Comparison of ENCODE assay signal across 9 mouse cellular contexts in genomic region chr10:127058708-127059107, GRCm38 (mm10). TPM values are rescaled to one million over a fixed set of nuclear protein-coding genes. Genes with fewer than 3 reads are reported as not detected.
A peak's percentile ranks its signal among the peaks of the same experiment; 100 is the strongest.
DNase-seq lines count a peak whose midpoint lies in the region; ATAC-seq and TF ChIP-seq lines count a peak whose summit lies in the region.
"Had no signal": no experiment of that assay in that cellular context is flagged by ENCODE, and none has a peak within 500 bp of the region (broad histone marks: within the 10 kb centered on the region; RNA-seq: fewer than 3 reads in every experiment).

No protein-coding gene starts in this region.

- peaks cover 62% of the 10 kb centered on the region for H3K27me3 ChIP-seq in heart, embryonic 15.5 days
- no peaks in the 10 kb centered on the region for H3K27me3 ChIP-seq in MEL (ENCODE audit: control insufficient read depth in 1 of 2, insufficient read depth in 2 of 2, low read length in 2 of 2)
- peaks cover 37% of the 10 kb centered on the region; the same call in 1 of the 2 replicates for H3K27me3 ChIP-seq in hindbrain, embryonic 10.5 days (ENCODE audit: insufficient read depth, poor library complexity, severe bottlenecking)
- H3K27me3 ChIP-seq in midbrain, embryonic 11.5 days (ENCODE audit: control insufficient read depth, insufficient read depth, low read length): no peaks in the 10 kb centered on the region; the same call in 1 of the 2 replicates

- ATAC-seq in heart, embryonic 15.5 days (replicated peaks; ENCODE audit: insufficient number of reproducible peaks, insufficient read depth, low FRiP score, low read depth): no peak
- ATAC-seq in midbrain, embryonic 11.5 days (ENCODE audit: low FRiP score): no peak
- no peak for ATAC-seq in megakaryocyte-erythroid progenitor cell, adult 5-6 weeks (replicated peaks; ENCODE audit: low FRiP score, low TSS enrichment, poor library complexity, severe bottlenecking)
- ATAC-seq in monocyte, adult 5-6 weeks (replicated peaks; ENCODE audit: insufficient number of reproducible peaks, low FRiP score, low TSS enrichment, poor library complexity, severe bottlenecking): no peak

- peak overlapping the region; percentile 76 for H3K9ac ChIP-seq in heart, embryonic 15.5 days
- H3K9ac ChIP-seq in MEL (ENCODE audit: control insufficient read depth, low read depth, low read length, poor library complexity, severe bottlenecking): peak overlapping the region; percentile 3; the same call in 1 of the 2 replicates
- H3K9ac ChIP-seq in midbrain, embryonic 11.5 days (ENCODE audit: low read length): peak overlapping the region; percentile 90

- H3K4me3 ChIP-seq in heart, embryonic 15.5 days: peak overlapping the region; percentile 81
- H3K4me3 ChIP-seq in MEL (ENCODE audit: control insufficient read depth in 1 of 2, insufficient read depth in 1 of 2, low read depth in 2 of 2, low read length in 2 of 2): peak overlapping the region; percentile 35 to 63
- peak overlapping the region; percentile 96 for H3K4me3 ChIP-seq in hindbrain, embryonic 10.5 days
- H3K4me3 ChIP-seq in midbrain, embryonic 11.5 days (ENCODE audit: low read depth, low read length): peak overlapping the region; percentile 78

- no peak for DNase-seq in heart, adult 11 months
- no peak for DNase-seq in MEL (ENCODE audit: low read depth, low spot score)
- no peak for DNase-seq in hindbrain, embryonic 10.5 days (ENCODE audit: low spot score)
- DNase-seq in midbrain, embryonic 11.5 days (ENCODE audit: low spot score, missing footprints): no peak
- DNase-seq in c-Kit-positive CD71-positive TER-119-positive erythroid progenitor cells, embryonic 14.5 days (ENCODE audit: low spot score): no peak

- H3K36me3 ChIP-seq in heart, embryonic 15.5 days: no peaks in the 10 kb centered on the region
- H3K36me3 ChIP-seq in MEL (ENCODE audit: control insufficient read depth in 1 of 2, insufficient read depth in 2 of 2, low read length in 2 of 2): peaks cover 0 to 6% of the 10 kb centered on the region in 2 experiments; a peak in 2 of 4 replicates
- peaks cover 41% of the 10 kb centered on the region for H3K36me3 ChIP-seq in hindbrain, embryonic 10.5 days
- peaks cover 13% of the 10 kb centered on the region; the same call in 1 of the 2 replicates for H3K36me3 ChIP-seq in midbrain, embryonic 11.5 days (ENCODE audit: control insufficient read depth, insufficient read depth, low read length)

- no peak for TF ChIP-seq POLR2A in MEL (IDR thresholded peaks at IDR 0.05; ENCODE audit: control insufficient read depth in 1 of 2, insufficient read depth in 1 of 2, low read depth in 1 of 2, low read length in 2 of 2, poor library complexity in 1 of 2)

- TF ChIP-seq EP300 in MEL (IDR thresholded peaks at IDR 0.05; ENCODE audit: low read depth in 1 of 2, low read length in 2 of 2): no peak

- no peak overlapping the region for H3K27ac ChIP-seq in heart, embryonic 15.5 days
- H3K27ac ChIP-seq in MEL (ENCODE audit: control insufficient read depth, low read depth, low read length): no peak overlapping the region
- H3K27ac ChIP-seq in hindbrain, embryonic 10.5 days: peak overlapping the region; percentile 97
- no peak overlapping the region for H3K27ac ChIP-seq in midbrain, embryonic 11.5 days (ENCODE audit: low read depth, low read length)

- 14% methylated on average over 8 of the region's 8 CpGs for WGBS in heart, embryonic 15.5 days
- WGBS in hindbrain, embryonic 10.5 days: 12% methylated on average over 8 of the region's 8 CpGs
- 9% methylated on average over 8 of the region's 8 CpGs for WGBS in midbrain, embryonic 11.5 days

- peak overlapping the region; percentile 100 for H3K4me2 ChIP-seq in heart, embryonic 15.5 days
- peak overlapping the region; percentile 93 for H3K4me2 ChIP-seq in midbrain, embryonic 11.5 days

- peaks cover 3% of the 10 kb centered on the region for H3K79me2 ChIP-seq in MEL (ENCODE audit: control insufficient read depth, insufficient read depth, low read length, poor library complexity)

- no peak for TF ChIP-seq RAD21 in MEL (IDR thresholded peaks at IDR 0.05; ENCODE audit: low read depth, low read length)

- no peaks in the 10 kb centered on the region for H3K9me3 ChIP-seq in heart, embryonic 15.5 days (replicated peaks)
- no peaks in the 10 kb centered on the region for H3K9me3 ChIP-seq in MEL (replicated peaks; ENCODE audit: insufficient read depth, low read length)
- no peaks in the 10 kb centered on the region for H3K9me3 ChIP-seq in hindbrain, embryonic 10.5 days
- no peaks in the 10 kb centered on the region for H3K9me3 ChIP-seq in midbrain, embryonic 11.5 days (ENCODE audit: control insufficient read depth, low read length)

- peaks cover 25% of the 10 kb centered on the region for H3K4me1 ChIP-seq in heart, embryonic 15.5 days (replicated peaks)
- H3K4me1 ChIP-seq in MEL (ENCODE audit: control insufficient read depth in 1 of 2, insufficient read depth in 2 of 2, low read length in 2 of 2): peaks cover 3 to 10% of the 10 kb centered on the region in 2 experiments; a peak in 2 of 4 replicates
- H3K4me1 ChIP-seq in hindbrain, embryonic 10.5 days (replicated peaks): peaks cover 55% of the 10 kb centered on the region
- H3K4me1 ChIP-seq in midbrain, embryonic 11.5 days (ENCODE audit: control insufficient read depth, insufficient read depth, low read length): peaks cover 25% of the 10 kb centered on the region

- TF ChIP-seq CTCF in MEL (IDR thresholded peaks at IDR 0.05 in 2 of 3, conservative IDR thresholded peaks at IDR 0.05 in 1 of 3; ENCODE audit: control insufficient read depth in 1 of 3, insufficient read depth in 1 of 3, low read depth in 2 of 3, low read length in 3 of 3, poor library complexity in 1 of 3, severe bottlenecking in 1 of 3): no peak

TF ChIP-seq in MEL, 35 proteins besides CTCF, POLR2A, EP300 and RAD21 (continues in another document):
- no peak for TF ChIP-seq ZC3H11A (IDR thresholded peaks at IDR 0.05; ENCODE audit: low read depth, low read length)

RNA-seq across cellular contexts. Expression of gene March9, which starts 1.3 kb away (rescaled TPM):
- 0.13 and 0.25 TPM in 2 replicates for polyA plus RNA-seq in heart, embryonic 15.5 days (2015; fragmentation: Nextera tagmentation; extraction: Ambion mirVana)
- total RNA-seq in MEL (2012; rRNA removed): 2.1 and 2.3 TPM in 2 replicates
- polyA plus RNA-seq in MEL (2012; ENCODE audit: insufficient read depth in 1 of 2, insufficient read length in 2 of 2, low read depth in 1 of 2, low replicate concordance in 2 of 2, missing spikeins in 1 of 2): 1 to 10 TPM in 1 of 2 experiments, not detected in 1; 5.2 TPM
- 1.2 and 1.6 TPM in 2 replicates for polyA plus RNA-seq in hindbrain, embryonic 10.5 days (2016; fragmentation: Nextera tagmentation; extraction: Ambion mirVana)
- polyA plus RNA-seq in midbrain, embryonic 11.5 days (2014; fragmentation: Nextera tagmentation; extraction: Ambion mirVana): 3.2 and 3.7 TPM in 2 replicates
- total RNA-seq in megakaryocyte-erythroid progenitor cell, adult 5-6 weeks (2014; fragmentation: Nextera tagmentation): not detected in 2 replicates
- total RNA-seq in megakaryocyte-erythroid progenitor cell, adult 5-6 weeks (2017): not detected in 2 replicates
- total RNA-seq in monocyte, adult 5-6 weeks (2017): 1.6 TPM in 1 of 3 replicates, not detected in the others

RNA-seq across cellular contexts. Expression of gene Cdk4, which starts 4.6 kb away (rescaled TPM):
- polyA plus RNA-seq in heart, embryonic 15.5 days (2015; fragmentation: Nextera tagmentation; extraction: Ambion mirVana): 718 and 864 TPM in 2 replicates
- 362 and 443 TPM in 2 replicates for total RNA-seq in MEL (2012; rRNA removed)
- 1,000 to 10,000 TPM in 1 of 2 experiments, 100 to 1,000 TPM in 1; 843 to 1,325 TPM for polyA plus RNA-seq in MEL (2012; ENCODE audit: insufficient read depth in 1 of 2, insufficient read length in 2 of 2, low read depth in 1 of 2, low replicate concordance in 2 of 2, missing spikeins in 1 of 2)
- 2,665 and 2,802 TPM in 2 replicates for polyA plus RNA-seq in hindbrain, embryonic 10.5 days (2016; fragmentation: Nextera tagmentation; extraction: Ambion mirVana)
- polyA plus RNA-seq in midbrain, embryonic 11.5 days (2014; fragmentation: Nextera tagmentation; extraction: Ambion mirVana): 2,818 and 2,848 TPM in 2 replicates
- 656 and 761 TPM in 2 replicates for total RNA-seq in megakaryocyte-erythroid progenitor cell, adult 5-6 weeks (2014; fragmentation: Nextera tagmentation)
- total RNA-seq in megakaryocyte-erythroid progenitor cell, adult 5-6 weeks (2017): 479 and 664 TPM in 2 replicates
- 23.3 to 49.4 TPM (median 23.9 TPM) in 3 replicates for total RNA-seq in monocyte, adult 5-6 weeks (2017)

RNA-seq across cellular contexts. Expression of gene Cyp27b1, which starts 10.7 kb away (rescaled TPM):
- polyA plus RNA-seq in heart, embryonic 15.5 days (2015; fragmentation: Nextera tagmentation; extraction: Ambion mirVana): 0.08 and 0.13 TPM in 2 replicates
- 0.23 TPM in 2 replicates for total RNA-seq in MEL (2012; rRNA removed)
- under 1 TPM in 1 of 2 experiments, not detected in 1; 0.93 TPM for polyA plus RNA-seq in MEL (2012; ENCODE audit: insufficient read depth in 1 of 2, insufficient read length in 2 of 2, low read depth in 1 of 2, low replicate concordance in 2 of 2, missing spikeins in 1 of 2)
- polyA plus RNA-seq in hindbrain, embryonic 10.5 days (2016; fragmentation: Nextera tagmentation; extraction: Ambion mirVana): 0.06 and 0.34 TPM in 2 replicates
- not detected in 2 replicates for polyA plus RNA-seq in midbrain, embryonic 11.5 days (2014; fragmentation: Nextera tagmentation; extraction: Ambion mirVana)
- not detected in 2 replicates for total RNA-seq in megakaryocyte-erythroid progenitor cell, adult 5-6 weeks (2014; fragmentation: Nextera tagmentation)
- total RNA-seq in megakaryocyte-erythroid progenitor cell, adult 5-6 weeks (2017): not detected in 2 replicates
- total RNA-seq in monocyte, adult 5-6 weeks (2017): not detected in 3 replicates
- total RNA-seq: liver, adult 2 months had no signal

RNA-seq across cellular contexts. Expression of gene Tspan31, which starts 11.4 kb away (rescaled TPM):
- 100 and 119 TPM in 2 replicates for polyA plus RNA-seq in heart, embryonic 15.5 days (2015; fragmentation: Nextera tagmentation; extraction: Ambion mirVana)
- total RNA-seq in MEL (2012; rRNA removed): 49.7 and 57.2 TPM in 2 replicates
- 10 to 100 TPM in 1 of 2 experiments, not detected in 1; 63.1 TPM for polyA plus RNA-seq in MEL (2012; ENCODE audit: insufficient read depth in 1 of 2, insufficient read length in 2 of 2, low read depth in 1 of 2, low replicate concordance in 2 of 2, missing spikeins in 1 of 2)
- polyA plus RNA-seq in hindbrain, embryonic 10.5 days (2016; fragmentation: Nextera tagmentation; extraction: Ambion mirVana): 177 and 187 TPM in 2 replicates
- 98.6 and 117 TPM in 2 replicates for polyA plus RNA-seq in midbrain, embryonic 11.5 days (2014; fragmentation: Nextera tagmentation; extraction: Ambion mirVana)
- total RNA-seq in megakaryocyte-erythroid progenitor cell, adult 5-6 weeks (2014; fragmentation: Nextera tagmentation): 43.9 and 73.9 TPM in 2 replicates
- 28.9 and 55.3 TPM in 2 replicates for total RNA-seq in megakaryocyte-erythroid progenitor cell, adult 5-6 weeks (2017)
- total RNA-seq in monocyte, adult 5-6 weeks (2017): 38.1 to 49.9 TPM (median 47.0 TPM) in 3 replicates

RNA-seq across cellular contexts. Expression of gene Agap2, which starts 16.4 kb away (rescaled TPM):
- polyA plus RNA-seq in heart, embryonic 15.5 days (2015; fragmentation: Nextera tagmentation; extraction: Ambion mirVana): 0.62 TPM in 1 of 2 replicates, not detected in the other
- 0.03 and 0.04 TPM in 2 replicates for total RNA-seq in MEL (2012; rRNA removed)
- polyA plus RNA-seq in MEL (2012; ENCODE audit: insufficient read depth in 1 of 2, insufficient read length in 2 of 2, low read depth in 1 of 2, low replicate concordance in 2 of 2, missing spikeins in 1 of 2): under 1 TPM in 1 of 2 experiments, not detected in 1; 0.46 TPM
- polyA plus RNA-seq in hindbrain, embryonic 10.5 days (2016; fragmentation: Nextera tagmentation; extraction: Ambion mirVana): 0.12 and 0.33 TPM in 2 replicates
- 0.66 and 0.89 TPM in 2 replicates for polyA plus RNA-seq in midbrain, embryonic 11.5 days (2014; fragmentation: Nextera tagmentation; extraction: Ambion mirVana)
- total RNA-seq in megakaryocyte-erythroid progenitor cell, adult 5-6 weeks (2014; fragmentation: Nextera tagmentation): 19.7 and 45.9 TPM in 2 replicates
- 26.4 and 43.3 TPM in 2 replicates for total RNA-seq in megakaryocyte-erythroid progenitor cell, adult 5-6 weeks (2017)
- total RNA-seq in monocyte, adult 5-6 weeks (2017): 31.1 to 112 TPM (median 48.9 TPM) in 3 replicates

Comparison
In these comparisons a context has a peak if more than half of its experiments do, and no peak if none do; other contexts are left out.
1. H3K9ac ChIP-seq: peak in every context shown above with its lines; median percentile 90 in midbrain, embryonic 11.5 days; 76 in heart, embryonic 15.5 days; 3 in MEL.